Mouse (Mus musculus): ENCODE data around the gene Fbxo22. TPM values are rescaled to one million over a fixed set of nuclear protein-coding genes. Genes with fewer than 3 reads are reported as not detected.

Fbxo22 gene
- polyA plus RNA-seq, 1 experiment from 2014 or later = 79.9 TPM

DNA sequence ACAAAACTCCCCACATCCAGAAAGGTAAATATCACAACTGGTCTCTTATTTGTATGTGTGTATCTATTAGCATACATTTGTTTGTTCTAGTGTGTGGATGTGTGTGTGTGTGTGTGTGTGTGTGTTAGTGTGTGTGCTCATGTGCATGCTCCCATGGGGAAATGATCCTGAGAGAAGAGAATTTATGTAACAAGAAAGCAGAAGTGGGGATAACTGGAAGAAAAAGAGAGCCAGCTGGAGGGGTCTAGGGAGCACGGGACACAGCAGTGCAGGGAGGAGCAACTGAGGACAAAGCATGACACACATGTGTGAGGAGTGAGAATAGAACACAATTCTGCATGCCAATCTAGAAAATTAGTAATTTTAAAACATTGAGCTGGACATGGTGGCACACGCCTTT, 48.4 kb downstream of the Fbxo22 start:
- no peak overlapping the region for H3K4me3 ChIP-seq
- no peak overlapping the region for H3K27ac ChIP-seq (replicated peaks)
- H3K27me3 ChIP-seq = no peaks in the 10 kb centered on the region
- H3K9ac ChIP-seq = no peak overlapping the region
- ATAC-seq (ENCODE audit: low read depth) = no peak
- H3K36me3 ChIP-seq = no peaks in the 10 kb centered on the region
- no peaks in the 10 kb centered on the region for H3K9me3 ChIP-seq
- H3K4me1 ChIP-seq (replicated peaks) = no peaks in the 10 kb centered on the region
- no peak overlapping the region for H3K4me2 ChIP-seq
- WGBS = 90% methylated on average over 2 of the region's 2 CpGs

DNA sequence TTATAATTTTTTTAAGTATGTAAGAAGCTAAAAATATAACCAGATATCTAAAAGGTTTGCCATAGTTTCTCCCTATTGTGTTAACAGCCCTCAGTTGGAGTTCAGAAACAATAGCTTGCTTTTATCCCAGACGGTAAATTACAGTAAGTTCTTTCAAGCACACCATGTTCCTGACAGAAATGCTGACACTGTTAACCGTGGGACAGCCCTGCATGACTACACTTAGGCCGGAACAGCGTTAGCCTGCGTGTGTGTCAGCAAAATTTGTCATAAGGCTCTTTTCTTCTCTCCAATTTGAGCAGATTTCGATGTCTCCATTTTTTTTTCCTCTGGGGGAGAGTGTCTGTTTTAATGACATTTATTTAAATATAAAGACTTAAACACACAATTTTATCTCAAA, 51.0 kb downstream of the Fbxo22 start:
- 44% methylated on average over 6 of the region's 6 CpGs for WGBS
- no peak overlapping the region for H3K9ac ChIP-seq
- H3K27ac ChIP-seq (replicated peaks) = no peak overlapping the region
- H3K9me3 ChIP-seq = no peaks in the 10 kb centered on the region
- no peaks in the 10 kb centered on the region for H3K4me1 ChIP-seq (replicated peaks)
- no peaks in the 10 kb centered on the region for H3K36me3 ChIP-seq
- no peak overlapping the region for H3K4me2 ChIP-seq
- H3K4me3 ChIP-seq = no peak overlapping the region
- H3K27me3 ChIP-seq = no peaks in the 10 kb centered on the region
- ATAC-seq (ENCODE audit: low read depth) = no peak

DNA sequence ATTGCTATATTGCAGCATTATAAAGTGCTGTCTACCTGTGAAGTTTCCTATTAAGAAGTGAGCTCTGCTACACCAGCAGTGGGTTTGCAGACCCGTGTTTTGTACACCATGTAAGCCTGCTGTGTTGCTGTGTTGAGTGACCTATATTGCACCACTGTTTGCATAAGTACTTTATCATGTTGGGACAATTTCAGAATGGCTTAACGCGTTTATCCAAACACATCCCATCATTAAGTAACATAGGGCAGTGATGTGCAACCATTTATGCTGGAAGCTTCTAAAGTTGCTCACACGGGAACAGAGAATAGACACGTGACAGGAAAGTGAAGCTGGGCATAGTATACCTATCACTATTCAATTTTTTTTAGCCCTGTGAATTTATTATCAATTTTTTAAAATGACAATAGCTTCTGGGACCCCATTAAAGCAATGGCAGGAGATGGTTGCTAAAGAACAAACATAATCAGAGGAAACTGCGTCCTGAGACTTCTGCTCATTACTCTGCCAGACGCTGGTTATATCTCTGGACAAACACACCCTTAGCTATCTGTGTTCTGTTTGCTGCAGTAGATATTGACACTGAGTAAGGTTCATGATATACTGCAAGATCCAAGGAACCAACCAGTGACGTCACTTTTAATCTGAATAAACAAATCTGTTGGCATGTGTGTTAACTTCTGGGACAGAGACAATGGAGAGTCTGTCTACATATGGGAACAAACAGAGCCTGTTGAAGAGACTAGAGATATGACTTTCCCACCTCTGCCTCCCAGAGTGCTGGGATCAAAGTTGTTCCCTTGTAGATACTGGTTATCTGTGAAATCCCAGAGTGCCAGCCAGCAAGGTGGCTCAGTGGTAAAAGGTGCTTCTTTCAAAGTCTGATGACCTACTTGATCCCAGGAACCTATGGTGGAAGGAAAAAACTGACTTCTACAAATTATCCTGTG, 55.9 kb downstream of the Fbxo22 start:
- H3K4me2 ChIP-seq = no peak overlapping the region
- no peaks in the 10 kb centered on the region for H3K4me1 ChIP-seq (replicated peaks)
- H3K9me3 ChIP-seq = no peaks in the 10 kb centered on the region
- H3K27ac ChIP-seq (replicated peaks) = no peak overlapping the region
- ATAC-seq (ENCODE audit: low read depth) = no peak
- no peak overlapping the region for H3K9ac ChIP-seq
- WGBS = 81% methylated on average over 8 of the region's 8 CpGs
- H3K4me3 ChIP-seq = no peak overlapping the region
- H3K36me3 ChIP-seq = no peaks in the 10 kb centered on the region
- H3K27me3 ChIP-seq = no peaks in the 10 kb centered on the region

DNA sequence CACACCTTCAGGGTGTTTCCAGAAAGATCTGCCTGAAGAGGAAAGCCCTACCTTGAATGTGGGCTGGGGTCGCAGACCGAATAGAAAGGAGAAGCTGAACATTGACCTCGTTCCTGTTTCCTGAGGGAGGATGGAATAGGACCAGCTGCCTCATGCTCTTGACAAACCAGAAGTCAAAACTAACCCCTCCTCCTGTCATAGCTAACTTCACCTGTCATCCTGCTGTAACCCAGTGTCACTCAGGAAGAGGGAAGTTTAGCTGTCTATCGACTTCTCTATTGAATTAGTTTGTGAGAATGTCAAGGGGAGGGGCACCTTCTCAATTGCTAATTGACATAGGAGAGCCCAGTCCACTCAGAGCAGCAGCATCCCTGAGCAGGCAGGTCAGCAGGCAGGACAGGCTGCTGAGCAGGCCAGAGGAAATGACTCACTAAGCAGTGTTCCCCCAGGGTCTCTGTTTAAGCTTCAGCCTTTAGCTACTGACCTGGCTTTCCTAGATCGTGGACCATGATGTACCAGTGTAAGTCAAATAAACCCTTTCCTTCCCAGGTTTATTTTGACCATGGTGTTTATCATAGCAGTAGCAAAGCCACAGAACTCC, 63.3 kb downstream of the Fbxo22 start:
- H3K4me3 ChIP-seq = no peak overlapping the region
- H3K4me2 ChIP-seq = no peak overlapping the region
- no peaks in the 10 kb centered on the region for H3K36me3 ChIP-seq
- H3K27ac ChIP-seq (replicated peaks) = no peak overlapping the region
- ATAC-seq (ENCODE audit: low read depth) = no peak
- no peaks in the 10 kb centered on the region for H3K9me3 ChIP-seq
- no peak overlapping the region for H3K9ac ChIP-seq
- no peaks in the 10 kb centered on the region for H3K27me3 ChIP-seq
- WGBS = 58% methylated on average over 5 of the region's 5 CpGs
- H3K4me1 ChIP-seq (replicated peaks) = no peaks in the 10 kb centered on the region

DNA sequence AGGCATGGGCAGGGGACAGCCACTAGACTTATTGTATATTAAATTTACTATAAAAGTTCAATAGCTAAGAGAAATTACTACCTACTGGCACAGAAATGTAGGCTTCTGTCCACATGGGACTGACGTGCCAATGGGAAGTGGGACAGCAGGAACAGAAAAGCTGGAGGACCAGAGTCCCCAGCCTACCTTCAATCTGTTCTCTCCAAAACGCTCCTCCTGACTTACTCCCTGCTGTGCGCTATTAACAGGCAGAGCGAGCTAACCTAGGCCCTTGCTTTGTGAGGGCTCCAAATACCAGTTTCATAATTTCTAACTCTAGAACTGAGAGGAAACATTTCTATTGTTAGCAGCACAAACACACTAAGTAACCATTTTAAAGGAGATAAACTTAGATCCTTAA, 65.2 kb downstream of the Fbxo22 start:
- WGBS = 45% methylated on average over 4 of the region's 4 CpGs
- Histone ChIP-seq H3K9me3 (no peaks in the 10 kb centered on the region), H3K4me2 (no peak overlapping the region)

More for the DNA sequence above, 65.2 kb downstream of the Fbxo22 start:
- Histone ChIP-seq H3K27me3 (no peaks in the 10 kb centered on the region), H3K27ac (replicated peaks) (no peak overlapping the region), H3K4me3 (no peak overlapping the region), H3K4me1 (replicated peaks) (no peaks in the 10 kb centered on the region), H3K36me3 (no peaks in the 10 kb centered on the region), H3K9ac (no peak overlapping the region)
- no peak for ATAC-seq (ENCODE audit: low read depth)

Other genes starting within 250 kb of the Fbxo22 start
- gene Chrna5, start 228.0 kb upstream of the Fbxo22 start, polyA plus RNA-seq (2015; fragmentation: Nextera tagmentation; extraction: Ambion mirVana) = 5.2 and 5.8 TPM in 2 replicates
- gene Chrna3, start 182.4 kb upstream of the Fbxo22 start, polyA plus RNA-seq (2015; fragmentation: Nextera tagmentation; extraction: Ambion mirVana) = 25.5 and 27.1 TPM in 2 replicates
- gene Chrnb4, start 160.1 kb upstream of the Fbxo22 start, polyA plus RNA-seq (2015; fragmentation: Nextera tagmentation; extraction: Ambion mirVana) = 1.6 and 1.8 TPM in 2 replicates
- gene Ube2q2, start 60.1 kb upstream of the Fbxo22 start, polyA plus RNA-seq (2015; fragmentation: Nextera tagmentation; extraction: Ambion mirVana) = 48.0 and 48.4 TPM in 2 replicates
- 1.1 and 2.1 TPM in 2 replicates for gene Nrg4, start 117.9 kb downstream of the Fbxo22 start, polyA plus RNA-seq (2015; fragmentation: Nextera tagmentation; extraction: Ambion mirVana)
- gene Tmem266, start 118.0 kb downstream of the Fbxo22 start, polyA plus RNA-seq (2015; fragmentation: Nextera tagmentation; extraction: Ambion mirVana) = 2.2 and 4.2 TPM in 2 replicates